Mouse (Mus musculus) large intestine, adult 2 months (tissue): ENCODE measurements at regions not wholly inside any gene's neighbourhood (a gene's known extent, or its start where the extent isn't known, plus 50 kb on each side); places are given as distances from the start of the nearest gene placed in this dataset.

Source experiments
- DNase-seq: peaks from one replicate; pipeline ENCODE4 v3.0.0-alpha.2; 2012; ENCODE audit warnings: low read depth, low spot score
- WGBS: fragments of 180-500 bp; shearing (Covaris S2); methylation state at CpG from one replicate; pipeline ENCODE4 v1.1.7; 2018; 5-methylcytosine and 5-hydroxymethylcytosine counted together

GRCm38 (mm10) chr10:96925771-96926170 is 309.0 kb downstream of the Btg1 start:
- 31% methylated on average over 2 of the region's 2 CpGs for WGBS
- DNase-seq: no peak

DNA sequence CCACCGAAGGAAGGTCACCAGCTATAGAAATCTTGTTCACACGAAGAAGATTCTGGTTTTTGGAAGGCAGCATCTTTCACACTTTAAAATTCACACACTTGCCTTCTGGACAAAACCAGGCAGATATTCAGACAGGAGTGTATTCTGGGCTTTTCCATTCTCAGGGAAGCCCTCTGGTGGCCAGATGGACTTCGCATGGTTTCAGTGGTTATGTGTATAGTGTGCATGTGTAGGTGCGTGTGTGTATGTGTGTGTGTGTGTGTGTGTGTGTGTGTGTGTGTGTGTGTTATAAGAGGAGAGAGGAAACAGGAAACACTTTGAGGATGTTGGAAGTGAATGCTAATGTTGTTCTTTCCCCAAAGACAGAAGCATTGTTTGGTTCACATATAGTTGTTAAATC is 317.9 kb downstream of the Btg1 start:
- WGBS: 52% methylated on average over 4 of the region's 4 CpGs
- no peak for DNase-seq

DNA sequence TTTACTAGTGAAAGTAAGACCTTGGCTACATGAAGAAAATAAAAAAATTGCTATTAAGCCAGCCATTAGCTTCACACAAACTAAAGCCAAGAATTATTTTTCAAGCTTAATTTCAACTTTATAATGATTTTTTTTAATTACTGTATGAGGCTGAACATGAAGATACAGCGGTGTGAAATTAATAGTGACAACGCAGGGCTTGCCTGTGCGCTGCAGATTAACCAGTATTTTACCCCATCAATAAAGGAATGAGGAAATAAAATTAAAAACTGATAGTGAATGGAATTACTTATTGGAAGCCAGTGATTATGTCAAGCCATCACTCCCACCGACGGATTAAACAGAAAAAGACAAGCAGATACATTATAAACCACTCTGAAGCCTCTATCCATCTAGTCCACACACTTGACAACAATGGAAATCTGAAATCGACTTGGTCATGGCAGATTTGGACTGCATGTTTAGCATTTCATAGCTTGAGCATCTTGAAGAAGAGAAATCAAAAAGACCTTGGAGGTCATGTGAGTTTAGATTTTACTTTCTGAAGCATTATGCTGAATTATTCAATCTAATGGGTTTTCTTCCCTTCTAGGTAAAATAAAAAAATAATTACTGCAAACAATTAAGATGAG is 324.2 kb downstream of the Btg1 start:
- DNase-seq: no peak
- 92% methylated on average over 6 of the region's 6 CpGs for WGBS

DNA sequence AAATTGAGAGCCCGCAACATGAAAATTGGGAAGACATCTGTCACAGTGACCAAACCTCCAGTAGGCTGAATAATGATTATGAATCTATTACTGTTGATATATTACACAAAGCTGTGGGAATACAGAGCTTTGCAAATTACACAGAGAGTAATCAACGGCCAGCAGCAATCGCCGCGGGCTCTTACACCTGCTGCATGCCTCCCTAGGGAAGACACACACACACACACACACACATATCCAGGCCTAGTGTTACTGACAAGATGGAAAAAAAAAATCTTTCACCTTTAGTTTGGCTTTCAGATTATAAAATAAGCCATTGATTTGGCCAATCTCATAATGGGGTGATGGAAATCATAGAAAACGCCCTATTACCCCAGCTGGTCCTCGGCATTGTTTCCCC is 327.4 kb downstream of the Btg1 start:
- DNase-seq: no peak
- 94% methylated on average over 7 of the region's 7 CpGs for WGBS

DNA sequence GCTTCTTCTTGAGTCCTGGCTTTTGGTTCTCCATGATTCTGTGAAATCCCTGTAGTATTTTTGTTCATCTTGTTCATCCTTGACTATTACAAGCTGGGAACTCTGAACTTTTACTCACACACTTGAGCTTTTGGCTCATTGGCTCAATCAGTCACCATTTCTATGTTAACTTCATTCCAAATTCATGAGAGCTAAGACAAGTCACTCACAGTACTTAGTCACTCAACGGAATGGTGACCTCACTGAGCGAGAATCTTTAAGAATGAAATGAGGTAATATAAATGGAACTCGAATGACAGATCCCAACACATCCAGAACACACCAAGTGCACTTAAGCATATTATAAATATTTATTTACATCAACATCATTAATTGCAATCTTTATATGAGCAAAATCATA is 331.2 kb downstream of the Btg1 start:
- WGBS: 80% methylated on average over 3 of the region's 3 CpGs
- no peak for DNase-seq

- DNase-seq: no peak
- 65% methylated on average over 2 of the region's 2 CpGs for WGBS
These were observed 332.1 kb downstream of the Btg1 start for GRCm38 (mm10) chr10:96948871-96949270.

DNA sequence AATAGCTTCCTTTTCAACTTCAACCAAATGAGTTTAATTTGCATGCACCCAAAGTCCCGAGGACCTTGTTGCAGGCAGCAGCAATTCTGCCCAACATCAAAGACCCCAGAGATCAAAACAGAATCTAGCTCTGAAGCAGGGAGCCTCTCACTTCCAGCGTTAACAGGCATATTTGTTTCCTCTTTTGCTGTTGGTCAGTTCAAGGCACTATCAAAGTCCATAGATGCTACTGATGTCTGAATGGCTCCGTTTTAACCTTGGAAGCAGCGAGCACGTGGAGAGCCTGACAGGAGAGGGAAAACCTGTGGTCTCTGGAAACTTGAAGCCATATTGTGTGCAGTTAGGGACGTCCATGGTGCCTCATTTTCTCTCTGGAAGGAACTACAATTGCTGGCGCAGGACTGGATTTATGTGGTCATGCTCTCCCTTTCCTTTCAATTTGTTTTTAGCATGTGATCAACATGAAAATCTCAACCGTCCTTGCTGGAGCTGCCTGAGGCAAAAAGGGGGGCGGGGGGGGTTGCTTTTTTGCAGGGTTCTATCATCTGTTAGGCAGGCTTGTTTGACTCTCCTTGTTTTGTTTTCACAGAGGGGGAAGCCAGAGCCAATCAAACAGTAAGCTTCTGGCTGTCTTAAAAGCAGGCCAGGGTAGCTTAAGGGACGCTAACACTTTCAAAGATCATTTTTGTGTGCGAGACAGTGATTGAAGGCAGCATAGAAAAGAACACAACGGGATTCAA is 338.4 kb downstream of the Btg1 start:
- WGBS: 52% methylated on average over 12 of the region's 12 CpGs
- no peak for DNase-seq

GRCm38 (mm10) chr10:96955776-96956448 is 339.1 kb downstream of the Btg1 start:
- no peak for DNase-seq
- 31% methylated on average over 16 of the region's 16 CpGs for WGBS

DNA sequence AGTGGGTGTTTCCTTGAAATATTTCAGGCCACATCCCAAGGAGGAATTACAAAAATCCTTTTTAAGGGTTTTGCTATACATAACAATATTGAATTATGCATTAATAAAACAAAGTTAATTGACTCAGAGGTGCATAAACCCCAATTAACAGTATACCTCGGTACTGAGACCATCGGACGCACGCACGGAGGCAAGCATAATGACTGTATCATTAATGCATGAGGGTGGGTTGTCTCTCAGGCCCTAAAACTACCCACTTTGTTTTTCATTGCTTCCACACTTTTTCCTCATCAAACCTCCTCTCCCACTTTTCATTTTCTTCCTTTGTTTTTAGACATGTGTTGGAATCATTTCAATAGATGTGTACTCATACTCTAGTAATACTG is 339.6 kb downstream of the Btg1 start:
- 93% methylated on average over 5 of the region's 5 CpGs for WGBS
- DNase-seq: no peak

DNA sequence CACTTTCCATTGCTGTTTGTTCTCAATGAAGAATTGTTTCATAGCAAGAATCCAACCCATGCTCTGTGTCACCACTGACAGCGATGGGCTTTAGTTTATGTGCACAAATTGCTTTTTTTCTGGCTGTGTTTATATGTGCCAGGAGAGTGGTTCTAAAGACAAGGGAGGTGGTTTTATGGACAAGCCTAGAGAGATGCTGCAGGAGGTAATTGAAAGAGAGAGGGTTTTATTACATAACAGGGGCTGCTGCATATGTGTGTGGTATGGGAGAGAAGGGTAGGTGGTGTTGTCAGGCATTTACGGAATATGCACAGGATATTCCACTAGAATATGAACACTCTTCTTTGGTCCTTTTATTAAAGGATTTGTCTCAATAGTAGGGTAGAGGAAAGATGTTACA is 340.2 kb downstream of the Btg1 start:
- 78% methylated on average over 2 of the region's 2 CpGs for WGBS
- DNase-seq: no peak

GRCm38 (mm10) chr10:96969825-96970224 is 353.0 kb downstream of the Btg1 start:
- no peak for DNase-seq
- 98% methylated on average over 1 of the region's 1 CpGs for WGBS

- WGBS: 90% methylated on average over 4 of the region's 4 CpGs
- DNase-seq: no peak
These were observed 353.9 kb downstream of the Btg1 start for GRCm38 (mm10) chr10:96970737-96971136.

DNA sequence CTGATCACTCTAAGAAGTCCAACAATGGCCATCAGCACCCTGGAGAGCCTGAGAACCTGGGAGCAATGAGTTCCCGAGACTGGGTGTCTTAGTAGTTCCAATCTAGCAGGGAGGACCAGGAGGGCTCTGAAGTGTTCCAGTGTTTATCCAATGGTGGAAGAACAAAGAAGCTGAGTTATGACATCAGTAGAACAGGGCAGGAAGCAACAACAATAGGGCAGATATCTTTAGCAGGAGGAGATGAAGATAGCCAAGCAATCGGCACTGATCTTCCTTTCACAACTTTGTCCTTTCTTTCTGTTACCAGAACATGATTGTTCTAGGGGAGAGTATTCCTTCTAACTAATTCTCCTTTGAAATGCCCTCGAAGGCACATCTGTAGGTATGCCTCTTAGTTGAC is 355.0 kb downstream of the Btg1 start:
- 85% methylated on average over 3 of the region's 3 CpGs for WGBS

GRCm38 (mm10) chr10:96974326-96974977 is 357.6 kb downstream of the Btg1 start:
- WGBS: 56% methylated on average over 2 of the region's 2 CpGs
- DNase-seq: no peak

More for the DNA sequence above, 355.0 kb downstream of the Btg1 start:
- DNase-seq: no peak

DNA sequence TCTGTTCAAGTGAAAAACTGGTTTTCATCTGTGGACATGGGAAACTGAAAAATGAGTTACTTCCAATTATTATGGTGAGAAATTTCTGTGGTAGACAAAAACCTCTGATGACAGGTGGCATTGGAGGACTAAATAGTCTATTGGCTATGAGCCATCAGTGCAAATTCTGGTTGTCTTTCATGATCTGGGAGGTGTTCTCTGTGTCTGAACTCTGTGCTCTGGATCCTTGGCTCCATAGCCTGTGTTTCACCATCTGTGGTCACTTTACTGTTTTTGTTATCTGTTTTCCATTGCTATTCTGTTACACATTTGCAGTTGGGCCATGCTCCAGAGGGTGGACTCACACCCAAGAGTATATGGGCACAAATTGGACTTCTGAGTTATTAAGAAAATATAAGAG is 359.9 kb downstream of the Btg1 start:
- DNase-seq: no peak

GRCm38 (mm10) chr10:96980494-96980831 is 363.7 kb downstream of the Btg1 start:
- 84% methylated on average over 3 of the region's 3 CpGs for WGBS
- DNase-seq: no peak

DNA sequence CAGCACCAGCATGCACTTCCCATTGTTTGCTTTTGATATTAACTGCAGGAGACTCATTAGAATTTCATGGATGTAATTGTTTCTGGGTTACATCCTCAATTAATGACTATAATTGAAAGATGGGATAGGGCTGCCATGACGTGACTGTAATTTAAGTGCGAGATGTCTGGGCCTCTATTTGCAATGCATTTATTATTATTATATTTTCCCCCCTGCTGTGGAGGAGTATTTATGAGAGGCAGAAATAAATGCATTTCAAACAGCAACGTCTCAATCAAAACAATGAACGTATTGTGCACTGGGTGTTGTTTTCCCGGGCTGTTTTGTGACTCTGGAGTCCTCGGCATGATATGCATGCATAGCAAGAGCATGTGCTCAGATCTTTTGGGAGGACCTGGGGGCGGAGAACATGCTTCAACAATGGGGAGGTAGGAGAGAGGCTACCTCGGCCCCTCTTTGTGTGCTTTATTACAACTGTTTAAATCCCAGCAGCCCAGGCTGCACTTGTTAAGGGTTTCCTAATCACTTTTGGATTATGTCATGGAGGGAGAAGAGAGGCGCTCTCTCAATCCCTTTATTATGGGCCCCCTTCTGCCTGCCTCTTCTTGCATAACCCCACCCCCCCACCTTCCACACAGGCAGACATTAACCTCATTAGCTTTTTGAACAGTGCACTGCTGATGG is 364.2 kb downstream of the Btg1 start:
- no peak for DNase-seq
- WGBS: 54% methylated on average over 9 of the region's 9 CpGs

GRCm38 (mm10) chr10:96981516-96981869 is 364.7 kb downstream of the Btg1 start:
- 43% methylated on average over 2 of the region's 2 CpGs for WGBS
- peak; percentile 29 for DNase-seq

DNA sequence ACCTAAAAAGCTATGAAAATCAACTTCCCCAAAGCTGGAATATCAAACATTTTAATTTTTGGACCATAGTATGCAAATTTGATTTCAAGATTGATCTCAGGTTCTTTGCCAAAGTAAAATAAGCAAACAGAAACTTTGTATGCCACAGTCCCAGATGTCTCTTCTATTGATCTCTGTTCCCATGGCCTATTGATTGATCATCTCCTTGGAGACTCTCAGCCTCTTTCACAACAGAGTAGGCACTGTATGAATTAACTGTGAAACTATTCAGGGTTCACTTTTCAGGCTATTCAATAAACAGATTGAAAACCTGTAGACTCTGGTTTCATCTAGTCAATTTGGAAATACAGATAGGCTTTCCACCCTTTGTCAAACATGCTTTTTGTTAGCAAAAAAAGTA is 384.1 kb downstream of the Btg1 start:
- no peak for DNase-seq

GRCm38 (mm10) chr10:97008873-97009272 is 392.1 kb downstream of the Btg1 start:
- DNase-seq: no peak
